Mouse (Mus musculus) layer of hippocampus, postnatal 14 days (tissue): Measurements from ENCODE around the gene Tmprss2. TPM values are rescaled to one million over a fixed set of nuclear protein-coding genes. Genes with fewer than 3 reads are reported as not detected.
A peak's percentile ranks its signal among the peaks of the same experiment; 100 is the strongest.

ENCODE experiments used
- DNase-seq, 2 experiments: peaks; one replicate each; pipeline ENCODE4 v3.0.0; 2021 to 2022; ENCODE audit warnings: low spot score in 2 of 2, mixed read lengths in 1 of 2
- long read RNA-seq, 2 experiments: library from polyadenylated mRNA; stranded (forward); transcript quantifications; one replicate each; pipeline ENCODE4 v2.0.0; 2021
- total RNA-seq, 2 experiments: library from RNA; stranded (reverse); gene quantifications; 2 replicates each; pipeline ENCODE4 v1.2.3; 2021

The Tmprss2 gene
- not detected for total RNA-seq
- long read RNA-seq, experiment 1 = 0 reads
- long read RNA-seq, experiment 2 = 0 reads

DNA sequence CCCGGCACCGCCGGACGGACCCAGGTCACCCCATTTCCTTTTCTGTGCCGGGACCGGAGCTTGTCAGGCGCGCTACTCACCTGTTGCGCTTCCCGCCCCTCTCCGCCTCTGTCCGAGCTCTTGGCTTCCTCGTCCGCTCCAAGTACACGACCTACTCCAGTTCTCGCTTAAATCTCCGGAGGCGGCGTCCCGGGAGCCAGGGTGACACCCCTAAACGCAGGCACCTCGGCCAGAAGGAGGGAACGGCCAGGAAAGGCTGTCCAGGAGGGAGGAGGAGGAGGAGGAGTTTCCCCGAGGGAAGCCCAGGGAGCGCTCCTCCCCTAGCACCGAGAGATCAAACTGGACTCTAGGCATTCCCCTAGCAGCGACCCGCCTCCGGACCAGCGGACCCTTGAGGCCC is at the start of gene Tmprss2:
Gene Tmprss2 (minus strand): TSS at position 257 of the 400 bp plus-strand sequence.
- no peak for DNase-seq

GRCm38 (mm10) chr16:97659225-97659658 is 48.2 kb upstream of the Tmprss2 start:
- no peak for DNase-seq

DNA sequence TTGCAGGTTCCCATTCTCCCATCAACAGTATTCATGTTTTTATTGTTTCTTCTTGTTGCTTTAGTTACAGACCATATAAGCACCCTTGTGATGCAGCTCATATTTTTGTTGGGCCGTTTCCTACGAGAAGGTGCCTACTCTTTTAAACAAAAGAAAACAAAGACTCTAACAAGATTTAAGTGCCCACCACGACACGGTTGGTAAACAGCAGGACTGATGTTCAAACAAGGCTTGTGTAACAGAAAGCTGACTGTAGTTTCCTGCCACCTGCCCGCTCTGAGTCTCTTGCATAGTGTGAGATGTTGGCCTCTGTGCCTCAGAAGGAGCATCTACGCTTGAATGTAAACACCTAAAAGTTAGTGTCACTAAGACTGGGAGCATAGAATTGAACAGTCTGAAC is 47.5 kb upstream of the Tmprss2 start:
- DNase-seq = no peak

DNA sequence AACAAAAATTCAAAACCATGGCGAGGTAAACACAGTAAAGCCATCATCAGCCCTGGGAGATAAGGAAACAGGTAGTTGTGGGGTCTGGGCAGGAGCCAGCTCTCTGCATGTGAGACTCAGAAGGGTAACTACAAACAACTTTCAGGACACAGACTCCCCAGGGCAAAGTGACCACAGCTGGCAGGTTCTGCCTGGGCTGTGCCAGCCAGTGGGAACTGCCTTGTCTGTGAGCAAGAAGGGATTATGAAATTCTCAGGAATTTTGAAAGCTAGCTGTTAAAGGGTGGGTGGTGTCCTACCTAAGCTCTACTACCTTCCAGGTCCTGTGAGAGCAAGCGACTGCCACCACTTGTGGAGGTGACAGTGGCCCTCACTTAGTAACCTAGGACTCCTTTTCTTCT is 44.8 kb upstream of the Tmprss2 start:
- DNase-seq = no peak

- DNase-seq = no peak
Observed at GRCm38 (mm10) chr16:97649522-97650188, 38.7 kb upstream of the Tmprss2 start.

DNA sequence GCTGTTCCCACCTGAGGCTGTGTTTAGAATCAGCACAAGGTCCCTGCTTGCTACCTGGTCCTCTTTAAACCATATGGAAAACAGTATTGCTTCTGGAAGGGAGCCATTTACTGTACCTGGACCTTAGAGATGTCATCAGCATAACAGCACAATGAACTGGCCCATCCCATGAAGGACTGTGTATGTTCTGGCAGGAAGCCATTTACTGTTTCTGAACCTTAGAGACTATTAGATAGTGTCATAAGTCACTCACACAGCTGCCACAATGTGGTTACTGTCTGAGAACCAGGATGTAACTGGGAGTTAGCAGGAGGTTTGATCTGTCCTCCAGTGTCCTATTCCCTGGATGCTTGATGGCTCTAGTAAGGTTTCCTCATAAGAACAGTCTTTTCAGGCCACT is 33.7 kb upstream of the Tmprss2 start:
- no peak for DNase-seq

GRCm38 (mm10) chr16:97639630-97640029 is 28.6 kb upstream of the Tmprss2 start:
- DNase-seq = no peak

- DNase-seq = no peak
Observed at GRCm38 (mm10) chr16:97632880-97633484, 22.0 kb upstream of the Tmprss2 start.

- no peak for DNase-seq
Observed at GRCm38 (mm10) chr16:97623166-97623565, 12.2 kb upstream of the Tmprss2 start.

GRCm38 (mm10) chr16:97622383-97622889 is 11.4 kb upstream of the Tmprss2 start:
- no peak for DNase-seq

DNA sequence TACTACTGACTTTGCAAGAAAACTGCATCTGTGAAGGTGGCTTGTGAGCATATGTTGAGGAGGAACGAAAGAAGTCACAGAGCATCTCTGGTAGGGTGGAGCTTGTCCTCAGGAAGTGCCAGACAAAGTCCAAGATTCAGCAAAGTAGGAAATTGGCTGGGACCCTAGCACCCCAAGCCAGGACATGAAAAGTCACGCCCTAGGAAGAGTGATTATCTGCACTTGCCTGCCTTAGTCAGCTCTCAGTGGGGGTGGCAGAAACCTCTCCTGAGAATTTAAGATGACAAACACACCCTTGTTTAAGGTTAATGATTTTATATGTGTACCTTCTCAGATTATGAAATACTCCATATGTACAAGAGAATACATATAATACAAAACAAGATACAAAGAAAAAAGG is 7.3 kb upstream of the Tmprss2 start:
- no peak for DNase-seq

GRCm38 (mm10) chr16:97612009-97612408 is 1.0 kb upstream of the Tmprss2 start:
- no peak for DNase-seq

GRCm38 (mm10) chr16:97610246-97610645 is 749 bp downstream of the Tmprss2 start:
- DNase-seq = no peak

DNA sequence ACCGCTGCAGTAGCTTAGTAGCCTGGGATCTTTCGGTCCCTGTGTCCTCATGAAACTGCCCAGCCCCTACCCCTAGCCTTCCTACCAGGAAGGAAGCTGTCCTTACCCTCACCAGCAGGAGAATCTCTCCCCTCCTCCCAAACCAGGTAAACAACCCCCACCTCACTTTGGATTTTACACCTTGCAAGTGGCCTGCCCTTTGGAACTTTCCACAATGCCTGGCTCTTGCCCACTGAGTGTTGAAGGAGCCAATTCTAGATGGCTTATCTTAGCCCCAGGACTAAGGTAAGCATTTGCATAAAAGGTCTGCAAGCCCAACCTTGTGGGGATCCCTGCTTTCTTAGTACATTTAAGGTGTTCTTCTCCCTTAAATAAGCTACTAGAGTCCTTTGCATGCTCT is 1.3 kb downstream of the Tmprss2 start:
- DNase-seq = no peak

- DNase-seq = no peak
Observed at GRCm38 (mm10) chr16:97607956-97608355, 3.0 kb downstream of the Tmprss2 start.

- no peak for DNase-seq
Observed at GRCm38 (mm10) chr16:97606829-97607228, 4.2 kb downstream of the Tmprss2 start.

DNA sequence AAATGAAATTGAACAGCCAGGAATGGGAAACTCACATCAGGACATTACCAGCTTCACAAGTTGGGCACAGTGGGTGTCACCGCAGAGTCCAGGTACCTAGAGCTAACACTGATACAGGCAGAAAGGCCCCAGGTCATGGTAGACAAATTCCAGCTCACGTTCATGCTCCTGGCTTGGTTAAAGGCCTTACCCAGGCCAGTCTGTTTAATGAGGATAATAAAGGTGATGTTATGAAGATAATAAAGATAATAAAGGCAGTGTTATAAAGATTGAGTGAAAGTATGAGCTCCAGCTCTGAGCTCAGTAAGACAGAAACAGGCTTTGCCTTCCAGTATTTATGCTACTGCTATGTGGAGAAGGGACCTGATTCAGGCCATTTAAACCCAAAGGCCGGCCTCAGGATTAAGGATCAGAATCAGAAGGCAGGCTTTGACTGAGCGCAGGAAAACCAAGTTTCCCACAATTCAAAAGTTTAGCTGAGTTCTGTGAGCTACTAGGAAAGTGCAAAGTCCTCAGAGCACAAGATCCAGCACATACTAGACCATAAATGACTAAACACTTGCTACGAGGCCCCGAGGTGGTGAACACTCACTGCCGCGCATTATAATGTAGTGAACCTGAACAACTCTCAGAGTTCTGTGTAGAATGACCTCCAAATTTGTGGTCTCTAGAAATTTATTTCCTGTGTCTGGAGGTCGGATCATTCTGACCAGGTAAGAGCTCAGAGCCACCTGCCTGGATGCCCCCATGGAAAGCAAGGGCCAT is 4.9 kb downstream of the Tmprss2 start:
- DNase-seq = no peak

- DNase-seq = peak; percentile 14 to 68
Observed at GRCm38 (mm10) chr16:97602256-97602655, 8.7 kb downstream of the Tmprss2 start.

DNA sequence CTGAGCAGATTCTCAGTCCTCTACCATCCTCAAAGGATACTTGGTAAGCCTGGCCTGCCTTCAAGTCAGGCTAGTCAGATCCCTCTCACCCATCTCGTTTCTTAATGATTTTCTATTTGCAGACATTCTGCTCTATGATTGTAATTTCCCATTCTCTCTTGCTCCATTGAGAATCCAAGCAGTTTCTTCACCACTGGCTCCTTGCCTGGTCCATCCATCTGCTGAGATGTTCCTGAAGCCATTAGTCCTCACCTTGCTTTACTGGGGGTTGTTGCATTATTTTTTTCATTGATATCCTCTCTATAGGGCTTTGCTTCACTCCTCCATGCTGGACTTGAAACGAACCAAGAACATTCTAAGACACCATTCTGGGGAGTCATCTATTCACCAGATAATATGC is 10.4 kb downstream of the Tmprss2 start:
- DNase-seq = no peak

GRCm38 (mm10) chr16:97598046-97598445 is 12.9 kb downstream of the Tmprss2 start:
- DNase-seq = no peak

DNA sequence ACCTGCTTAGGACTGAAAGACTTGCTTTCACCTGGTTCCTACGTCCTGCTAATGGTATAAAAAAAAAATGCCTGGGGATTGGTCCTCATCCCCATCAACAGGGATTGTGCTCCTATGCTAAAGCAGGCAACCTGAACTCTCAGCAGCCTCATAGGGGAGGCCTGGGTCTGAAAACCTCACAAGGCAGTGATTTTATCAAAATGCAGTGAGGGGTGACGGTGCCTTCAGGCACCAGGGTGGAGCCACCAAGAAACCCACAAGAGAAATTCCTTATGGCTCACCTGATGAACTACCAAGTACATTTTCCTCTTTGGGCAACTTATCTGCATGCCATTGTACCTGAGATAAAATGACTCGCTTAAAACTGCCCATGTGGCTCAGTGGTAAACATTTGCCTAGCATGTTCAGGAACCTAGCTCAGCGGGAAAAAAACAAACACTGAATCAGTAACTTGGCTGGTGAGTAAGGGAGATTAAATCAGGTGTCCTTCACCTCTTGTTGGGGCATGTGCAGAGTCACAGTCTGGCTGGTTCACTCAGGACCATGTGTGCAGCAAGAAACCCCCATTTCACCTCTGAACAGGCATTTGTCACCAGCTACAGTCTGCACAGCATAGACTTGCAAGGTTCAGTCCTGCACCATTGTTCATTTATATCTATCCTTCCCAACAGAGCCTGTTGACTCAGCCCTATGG is 17.0 kb downstream of the Tmprss2 start:
- DNase-seq = no peak
